ENCODE assay signal across 9 mouse cellular contexts in genomic region chr9:75632902-75633301, GRCm38 (mm10). TPM values are rescaled to one million over a fixed set of nuclear protein-coding genes. Genes with fewer than 3 reads are reported as not detected.
DNase-seq lines count a peak whose midpoint lies in the region; ATAC-seq and TF ChIP-seq lines count a peak whose summit lies in the region.
"Had no signal": no experiment of that assay in that cellular context is flagged by ENCODE, and none has a peak within 500 bp of the region (broad histone marks: within the 10 kb centered on the region; RNA-seq: fewer than 3 reads in every experiment).

No protein-coding gene starts in this region.

- no peak for TF ChIP-seq POLR2A in spleen, adult 2 months (IDR thresholded peaks at IDR 0.05; ENCODE audit: low read depth, low read length)

- no peaks in the 10 kb centered on the region for H3K27me3 ChIP-seq in forebrain, embryonic 11.5 days (ENCODE audit: control insufficient read depth, insufficient read depth, low read length)
- H3K27me3 ChIP-seq in forebrain, embryonic 12.5 days = no peaks in the 10 kb centered on the region
- H3K27me3 ChIP-seq in spleen, adult 2 months (ENCODE audit: control insufficient read depth, insufficient read depth, low read length) = no peaks in the 10 kb centered on the region
- H3K27me3 ChIP-seq in forebrain, embryonic 15.5 days = no peaks in the 10 kb centered on the region
- H3K27me3 ChIP-seq in midbrain, embryonic 16.5 days (ENCODE audit: control insufficient read depth, insufficient read depth, low read depth, low read length) = no peaks in the 10 kb centered on the region
- H3K27me3 ChIP-seq: lung, embryonic 15.5 days had no signal

- peak; percentile 7; the same call in 1 of the 2 replicates for TF ChIP-seq CTCF in spleen, adult 2 months (IDR thresholded peaks at IDR 0.05; ENCODE audit: extremely low read depth, insufficient read depth, insufficient read length, insufficient replicate concordance)

- DNase-seq in forebrain, embryonic 11.5 days (ENCODE audit: low spot score) = no peak
- DNase-seq in spleen, adult 2 months (ENCODE audit: low read depth in 1 of 2, low spot score in 2 of 2) = no peak
- no peak for DNase-seq in spleen, postnatal 14 days (ENCODE audit: low spot score in 2 of 2)
- no peak for DNase-seq in left cerebral cortex, adult 9 months (ENCODE audit: low spot score in 2 of 2)
- no peak for DNase-seq in urinary bladder, adult 18-20 months (ENCODE audit: low spot score in 2 of 2)

- H3K4me3 ChIP-seq in forebrain, embryonic 11.5 days (ENCODE audit: low read depth, low read length) = no peak overlapping the region
- no peak overlapping the region for H3K4me3 ChIP-seq in forebrain, embryonic 12.5 days (replicated peaks)
- H3K4me3 ChIP-seq in spleen, adult 2 months (ENCODE audit: extremely low read depth, insufficient read depth, insufficient read length) = no peak overlapping the region
- H3K4me3 ChIP-seq in forebrain, embryonic 15.5 days = no peak overlapping the region
- no peak overlapping the region for H3K4me3 ChIP-seq in midbrain, embryonic 16.5 days (ENCODE audit: low read depth, low read length)
- H3K4me3 ChIP-seq: lung, embryonic 15.5 days had no signal

- H3K36me3 ChIP-seq in forebrain, embryonic 11.5 days (ENCODE audit: control insufficient read depth, insufficient read depth, low read length) = no peaks in the 10 kb centered on the region
- H3K36me3 ChIP-seq in forebrain, embryonic 12.5 days (replicated peaks) = no peaks in the 10 kb centered on the region
- no peaks in the 10 kb centered on the region for H3K36me3 ChIP-seq in spleen, adult 2 months (ENCODE audit: control insufficient read depth, insufficient read depth, low read length)
- no peaks in the 10 kb centered on the region for H3K36me3 ChIP-seq in forebrain, embryonic 15.5 days
- peaks cover 7% of the 10 kb centered on the region; the same call in 1 of the 2 replicates for H3K36me3 ChIP-seq in midbrain, embryonic 16.5 days (ENCODE audit: control insufficient read depth, insufficient read depth, low read length)
- H3K36me3 ChIP-seq: lung, embryonic 15.5 days had no signal

- H3K4me2 ChIP-seq in forebrain, embryonic 11.5 days (ENCODE audit: low read depth, low read length, severe bottlenecking) = no peak overlapping the region
- no peak overlapping the region for H3K4me2 ChIP-seq in forebrain, embryonic 12.5 days
- H3K4me2 ChIP-seq in forebrain, embryonic 15.5 days (replicated peaks) = no peak overlapping the region
- H3K4me2 ChIP-seq in midbrain, embryonic 16.5 days (ENCODE audit: low read length) = no peak overlapping the region

- H3K9ac ChIP-seq in forebrain, embryonic 11.5 days (ENCODE audit: low read length) = no peak overlapping the region
- no peak overlapping the region for H3K9ac ChIP-seq in forebrain, embryonic 12.5 days
- no peak overlapping the region for H3K9ac ChIP-seq in forebrain, embryonic 15.5 days (replicated peaks)
- no peak overlapping the region for H3K9ac ChIP-seq in midbrain, embryonic 16.5 days (ENCODE audit: low read depth, low read length)
- H3K9ac ChIP-seq: lung, embryonic 15.5 days had no signal

- no peak overlapping the region for H3K27ac ChIP-seq in forebrain, embryonic 11.5 days (ENCODE audit: low read depth, low read length)
- no peak overlapping the region for H3K27ac ChIP-seq in forebrain, embryonic 12.5 days
- no peak overlapping the region for H3K27ac ChIP-seq in spleen, adult 2 months (ENCODE audit: insufficient read depth, low read length)
- H3K27ac ChIP-seq in forebrain, embryonic 15.5 days (replicated peaks) = no peak overlapping the region
- peak overlapping the region; percentile 53 for H3K27ac ChIP-seq in midbrain, embryonic 16.5 days (ENCODE audit: low read length)
- H3K27ac ChIP-seq: lung, embryonic 15.5 days had no signal

- WGBS in forebrain, embryonic 11.5 days = 20% methylated on average over 1 of the region's 1 CpGs
- 32% methylated on average over 1 of the region's 1 CpGs for WGBS in forebrain, embryonic 12.5 days
- whole genome bisulfite sequencing in spleen, adult 2 months = 87% methylated on average over 1 of the region's 1 CpGs
- WGBS in forebrain, embryonic 15.5 days = 21% methylated on average over 1 of the region's 1 CpGs
- 16% methylated on average over 1 of the region's 1 CpGs for WGBS in midbrain, embryonic 16.5 days

- ATAC-seq in forebrain, embryonic 11.5 days (replicated peaks; ENCODE audit: low FRiP score) = peak; percentile 65
- ATAC-seq in forebrain, embryonic 12.5 days (ENCODE audit: low FRiP score) = no peak
- ATAC-seq in forebrain, embryonic 15.5 days (replicated peaks) = 0 out of 2 replicates have a peak, but pooled peaks have one; percentile 27
- ATAC-seq in midbrain, embryonic 16.5 days = peak; percentile 36; the same call in 1 of the 2 replicates

- no peaks in the 10 kb centered on the region for H3K4me1 ChIP-seq in forebrain, embryonic 11.5 days (replicated peaks; ENCODE audit: control insufficient read depth, insufficient read depth, low read length)
- H3K4me1 ChIP-seq in forebrain, embryonic 12.5 days = no peaks in the 10 kb centered on the region
- H3K4me1 ChIP-seq in spleen, adult 2 months (ENCODE audit: control insufficient read depth, insufficient read depth, insufficient read length) = no peaks in the 10 kb centered on the region; the same call in 1 of the 2 replicates
- no peaks in the 10 kb centered on the region for H3K4me1 ChIP-seq in forebrain, embryonic 15.5 days
- H3K4me1 ChIP-seq in midbrain, embryonic 16.5 days (ENCODE audit: control insufficient read depth, insufficient read depth, low read length) = peaks cover 4% of the 10 kb centered on the region; the same call in 1 of the 2 replicates

- no peaks in the 10 kb centered on the region for H3K9me3 ChIP-seq in forebrain, embryonic 11.5 days (ENCODE audit: control insufficient read depth, low read length)
- no peaks in the 10 kb centered on the region for H3K9me3 ChIP-seq in forebrain, embryonic 12.5 days
- H3K9me3 ChIP-seq in forebrain, embryonic 15.5 days = no peaks in the 10 kb centered on the region
- no peaks in the 10 kb centered on the region for H3K9me3 ChIP-seq in midbrain, embryonic 16.5 days (replicated peaks; ENCODE audit: control insufficient read depth, low read length, poor library complexity, severe bottlenecking)
- H3K9me3 ChIP-seq: lung, embryonic 15.5 days had no signal

RNA-seq across cellular contexts. Expression of gene Lysmd2, which starts 7.4 kb away (rescaled TPM):
- 13.0 and 17.1 TPM in 2 replicates for polyA plus RNA-seq in forebrain, embryonic 11.5 days (2014; fragmentation: Nextera tagmentation; extraction: Ambion mirVana)
- polyA plus RNA-seq in forebrain, embryonic 12.5 days (2016; fragmentation: Nextera tagmentation; extraction: Ambion mirVana) = 13.8 and 15.5 TPM in 2 replicates
- 6.6 and 12.1 TPM in 2 replicates for polyA plus RNA-seq in spleen, adult 2 months (2012; rRNA removed)
- 26.1 and 29.0 TPM in 2 replicates for polyA plus RNA-seq in forebrain, embryonic 15.5 days (2015; fragmentation: Nextera tagmentation; extraction: Ambion mirVana)
- polyA plus RNA-seq in midbrain, embryonic 16.5 days (2015; fragmentation: Nextera tagmentation; extraction: Ambion mirVana) = 31.7 and 33.9 TPM in 2 replicates

RNA-seq across cellular contexts. Expression of gene Tmod2, which starts 21.8 kb away (rescaled TPM):
- polyA plus RNA-seq in forebrain, embryonic 11.5 days (2014; fragmentation: Nextera tagmentation; extraction: Ambion mirVana) = 61.9 and 63.7 TPM in 2 replicates
- polyA plus RNA-seq in forebrain, embryonic 12.5 days (2016; fragmentation: Nextera tagmentation; extraction: Ambion mirVana) = 112 and 121 TPM in 2 replicates
- 0.19 and 0.32 TPM in 2 replicates for polyA plus RNA-seq in spleen, adult 2 months (2012; rRNA removed)
- 233 and 250 TPM in 2 replicates for polyA plus RNA-seq in forebrain, embryonic 15.5 days (2015; fragmentation: Nextera tagmentation; extraction: Ambion mirVana)
- polyA plus RNA-seq in midbrain, embryonic 16.5 days (2015; fragmentation: Nextera tagmentation; extraction: Ambion mirVana) = 348 and 370 TPM in 2 replicates

RNA-seq across cellular contexts. Expression of gene Scg3, which starts 51.0 kb away (rescaled TPM):
- 41.4 and 42.8 TPM in 2 replicates for polyA plus RNA-seq in forebrain, embryonic 11.5 days (2014; fragmentation: Nextera tagmentation; extraction: Ambion mirVana)
- 65.0 and 81.2 TPM in 2 replicates for polyA plus RNA-seq in forebrain, embryonic 12.5 days (2016; fragmentation: Nextera tagmentation; extraction: Ambion mirVana)
- polyA plus RNA-seq in spleen, adult 2 months (2012; rRNA removed) = not detected in 2 replicates
- polyA plus RNA-seq in forebrain, embryonic 15.5 days (2015; fragmentation: Nextera tagmentation; extraction: Ambion mirVana) = 111 and 123 TPM in 2 replicates
- polyA plus RNA-seq in midbrain, embryonic 16.5 days (2015; fragmentation: Nextera tagmentation; extraction: Ambion mirVana) = 134 and 138 TPM in 2 replicates

Comparison
In these comparisons a context has a peak if more than half of its experiments do, and no peak if none do; other contexts are left out.
1. RNA of gene Tmod2, which starts 21.8 kb away (polyA plus RNA-seq): 348 to 370 TPM in midbrain, embryonic 16.5 days, 233 to 250 TPM in forebrain, embryonic 15.5 days, 112 to 121 TPM in forebrain, embryonic 12.5 days and 61.9 to 63.7 TPM in forebrain, embryonic 11.5 days; 0.19 to 0.32 TPM in spleen, adult 2 months; every median in the first group is over 10 times any median in the second.
2. RNA of gene Scg3, which starts 51.0 kb away (polyA plus RNA-seq): 134 to 138 TPM in midbrain, embryonic 16.5 days, 111 to 123 TPM in forebrain, embryonic 15.5 days, 65.0 to 81.2 TPM in forebrain, embryonic 12.5 days and 41.4 to 42.8 TPM in forebrain, embryonic 11.5 days; not detected in spleen, adult 2 months; every median in the first group is over 10 times any median in the second.